Mouse (Mus musculus) layer of hippocampus, adult 18-20 months (tissue): ENCODE results near the gene Man1c1. TPM values are rescaled to one million over a fixed set of nuclear protein-coding genes. Genes with fewer than 3 reads are reported as not detected.

Experiments used
- DNase-seq, 2 experiments: peaks; one replicate each; pipeline ENCODE4 v3.0.0; 2022; ENCODE audit warnings: low spot score in 2 of 2
- total RNA-seq, 2 experiments: library from RNA; stranded (reverse); gene quantifications; 2 replicates each; pipeline ENCODE4 v1.2.3; 2021

The Man1c1 gene
- total RNA-seq, 2 experiments from 2014 or later: 24.1 to 26.7 TPM

DNA sequence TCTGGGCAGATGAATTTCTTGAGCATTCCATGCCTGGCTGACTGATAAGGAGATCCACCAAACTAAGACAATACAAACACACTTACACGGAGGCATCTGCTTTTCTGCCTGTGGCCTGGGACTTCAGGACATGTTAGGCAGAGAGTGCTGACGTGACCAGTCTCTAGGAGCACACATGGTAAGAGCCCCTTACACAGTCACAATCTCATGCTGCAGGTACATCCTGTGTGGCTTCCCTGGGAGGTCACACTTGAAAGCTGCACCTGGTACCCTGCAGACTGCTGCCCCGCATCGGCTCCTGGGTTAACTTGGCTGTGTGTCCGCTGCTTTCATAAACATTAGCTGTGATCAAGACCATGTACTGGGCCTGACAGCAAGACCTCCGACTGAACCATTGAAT lies 59.7 kb downstream of the Man1c1 start:
- no peak for DNase-seq

- DNase-seq: no peak
These were observed 62.2 kb downstream of the Man1c1 start for GRCm38 (mm10) chr4:134641711-134642516.

DNA sequence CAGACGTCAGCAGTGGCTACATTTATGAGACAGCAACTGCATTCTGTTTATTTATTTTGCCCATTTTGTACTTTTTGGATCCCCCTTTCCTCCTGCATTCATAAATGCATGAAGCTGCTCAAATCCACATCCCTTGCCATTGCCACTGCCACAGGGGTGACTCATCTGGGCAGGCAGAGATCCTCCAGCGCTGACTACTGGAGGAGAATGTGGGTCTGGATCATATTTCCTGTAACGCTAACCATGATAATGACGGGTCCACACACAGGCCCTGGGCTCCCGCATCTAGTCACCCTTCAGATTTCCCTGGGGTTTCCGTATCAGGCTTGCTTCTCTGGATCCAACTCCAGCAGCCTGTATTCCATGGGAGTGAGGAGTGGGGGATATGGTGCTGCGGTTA lies 64.8 kb downstream of the Man1c1 start:
- DNase-seq: no peak

DNA sequence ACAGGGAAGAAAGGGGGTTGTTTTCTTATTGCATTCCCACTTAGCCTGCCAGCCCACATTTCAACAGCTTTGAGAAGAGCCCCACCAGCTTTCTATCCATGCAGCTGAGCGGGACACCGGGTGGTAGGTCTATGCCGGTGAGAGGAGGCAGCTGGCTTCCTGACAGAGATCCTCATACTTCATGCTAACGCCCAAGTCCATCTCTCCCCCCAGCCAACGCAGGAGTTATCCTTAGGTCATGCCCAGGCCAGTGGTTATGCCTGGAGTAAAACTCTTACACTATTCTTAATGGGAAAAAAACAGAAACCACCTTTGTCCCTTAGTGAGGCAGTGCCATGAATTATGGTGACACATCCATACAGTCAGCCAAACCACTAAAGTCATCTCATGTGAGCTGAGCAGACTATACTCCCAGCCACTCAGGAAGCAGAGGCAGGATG lies 66.0 kb downstream of the Man1c1 start:
- no peak for DNase-seq

DNA sequence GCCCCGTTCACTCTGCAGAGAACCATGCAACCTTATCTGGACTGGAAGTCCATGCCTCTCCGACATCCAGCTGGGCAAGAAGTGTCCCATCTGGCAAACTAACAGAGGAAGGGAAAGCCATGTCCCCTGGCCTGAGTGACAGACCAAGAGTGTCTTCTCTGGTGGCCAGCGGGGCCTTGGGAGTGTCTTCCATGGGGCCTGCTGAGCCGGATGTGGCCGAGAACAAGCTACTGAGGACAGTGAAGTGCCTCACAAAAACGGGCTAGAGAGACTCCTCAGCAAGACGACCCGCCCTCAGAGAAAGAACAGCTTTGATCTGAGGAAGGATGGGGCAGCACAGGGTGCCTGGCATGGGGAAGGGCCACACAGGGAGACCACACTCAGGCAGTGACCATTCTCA lies 67.7 kb downstream of the Man1c1 start:
- DNase-seq: no peak

DNA sequence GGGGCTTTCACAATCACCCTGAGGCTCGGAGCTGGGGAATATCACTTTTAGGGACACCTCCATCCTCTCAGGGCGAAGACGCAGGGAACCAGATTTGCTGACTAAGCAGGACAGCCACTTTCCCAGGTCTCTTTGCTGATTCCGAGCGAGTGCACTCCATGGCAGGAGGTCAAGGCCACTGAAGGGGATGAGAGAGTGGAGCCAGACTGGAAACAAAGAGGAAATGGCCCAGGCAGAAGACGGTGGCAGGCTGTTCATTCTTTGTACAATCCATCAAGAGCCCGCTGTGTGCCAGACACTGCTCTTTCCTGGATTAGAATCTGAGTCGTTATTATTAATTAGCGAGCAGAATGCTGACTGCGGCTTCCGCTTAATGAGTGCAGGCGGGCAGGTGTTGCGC lies 70.1 kb downstream of the Man1c1 start:
- DNase-seq: no peak

GRCm38 (mm10) chr4:134632131-134632711 lies 71.9 kb downstream of the Man1c1 start:
- peak in 1 of 2 experiments; percentile 51 for DNase-seq

- DNase-seq: peak; percentile 74 to 80
These were observed 72.5 kb downstream of the Man1c1 start for GRCm38 (mm10) chr4:134631471-134632130.

GRCm38 (mm10) chr4:134628575-134629384 lies 75.3 kb downstream of the Man1c1 start:
- no peak for DNase-seq

DNA sequence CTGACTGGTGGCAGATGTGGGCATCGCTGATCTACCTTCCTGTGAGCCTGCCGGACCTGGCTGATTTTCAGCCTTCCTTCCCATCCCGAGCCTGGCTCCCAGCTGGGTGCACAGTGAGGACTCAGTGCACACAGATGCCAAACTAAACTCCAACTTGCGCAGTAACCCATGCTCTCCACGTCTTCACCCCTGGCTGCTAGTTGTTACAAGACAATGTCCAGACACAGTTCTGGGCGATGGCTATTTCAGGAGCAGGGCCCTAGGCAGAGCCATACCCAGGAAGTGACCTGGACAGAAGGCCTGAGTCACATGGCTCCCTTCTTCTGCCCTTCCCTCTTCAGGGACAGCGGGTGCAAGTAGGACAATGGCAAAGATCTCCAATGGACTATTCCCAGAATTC lies 76.0 kb downstream of the Man1c1 start:
- no peak for DNase-seq

GRCm38 (mm10) chr4:134626883-134627282 lies 77.2 kb downstream of the Man1c1 start:
- no peak for DNase-seq

- DNase-seq: no peak
These were observed 77.7 kb downstream of the Man1c1 start for GRCm38 (mm10) chr4:134626350-134626749.

- peak in 1 of 2 experiments; percentile 64 for DNase-seq
These were observed 79.8 kb downstream of the Man1c1 start for GRCm38 (mm10) chr4:134624109-134624862.

GRCm38 (mm10) chr4:134621695-134622094 lies 82.4 kb downstream of the Man1c1 start:
- DNase-seq: no peak

- no peak for DNase-seq
These were observed 83.8 kb downstream of the Man1c1 start for GRCm38 (mm10) chr4:134620246-134620645.

DNA sequence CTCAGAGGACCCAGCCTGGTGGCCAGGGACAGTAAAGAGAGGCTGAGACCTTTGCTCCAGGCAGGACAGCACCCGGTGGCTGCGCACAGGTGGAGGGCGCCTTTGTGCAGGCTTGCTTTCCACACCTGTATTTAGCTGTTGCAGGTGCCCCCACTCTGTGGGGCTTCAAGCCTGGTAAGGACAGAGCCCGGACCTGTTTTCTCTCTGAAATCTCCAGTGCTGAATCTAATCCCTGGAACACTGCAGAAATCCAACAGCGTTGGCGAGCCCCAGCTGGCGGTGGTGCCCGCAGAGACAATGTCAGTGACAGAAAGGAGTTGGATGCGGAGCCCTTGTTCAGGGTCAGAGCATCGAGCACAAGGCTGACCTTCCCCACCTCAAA lies 84.6 kb downstream of the Man1c1 start:
- DNase-seq: no peak

DNA sequence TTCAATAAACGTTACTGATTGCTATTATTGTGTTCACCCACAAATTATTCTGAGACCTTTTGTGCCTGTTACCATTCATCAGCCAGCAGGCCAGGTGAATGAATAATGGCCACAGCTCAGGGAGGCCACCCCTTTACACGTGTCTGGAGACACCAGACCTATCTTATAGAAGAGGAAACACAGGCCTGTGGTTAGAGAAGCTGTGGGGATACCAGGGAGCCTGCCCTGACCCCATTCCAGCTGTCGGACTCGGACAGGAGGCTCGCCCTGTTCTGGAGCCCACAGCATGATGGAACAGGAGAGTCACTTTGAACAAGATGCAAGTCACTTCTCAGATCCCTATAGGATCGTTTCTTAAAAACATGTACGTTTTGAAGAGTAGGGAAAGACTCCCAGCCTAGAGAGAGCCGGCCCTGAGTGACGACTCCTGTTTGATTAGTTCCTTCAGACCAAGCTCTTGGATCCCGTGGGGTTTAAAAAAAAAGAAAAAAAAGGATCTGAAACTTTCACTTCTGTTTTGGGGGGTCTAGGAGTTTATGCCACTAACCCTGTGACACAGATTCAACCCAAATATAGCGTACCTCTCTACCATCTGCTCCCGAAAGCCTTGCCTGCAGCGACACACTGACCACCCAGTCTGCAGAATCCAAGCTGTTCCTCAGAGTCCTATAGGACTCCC lies 85.1 kb downstream of the Man1c1 start:
- DNase-seq: no peak

DNA sequence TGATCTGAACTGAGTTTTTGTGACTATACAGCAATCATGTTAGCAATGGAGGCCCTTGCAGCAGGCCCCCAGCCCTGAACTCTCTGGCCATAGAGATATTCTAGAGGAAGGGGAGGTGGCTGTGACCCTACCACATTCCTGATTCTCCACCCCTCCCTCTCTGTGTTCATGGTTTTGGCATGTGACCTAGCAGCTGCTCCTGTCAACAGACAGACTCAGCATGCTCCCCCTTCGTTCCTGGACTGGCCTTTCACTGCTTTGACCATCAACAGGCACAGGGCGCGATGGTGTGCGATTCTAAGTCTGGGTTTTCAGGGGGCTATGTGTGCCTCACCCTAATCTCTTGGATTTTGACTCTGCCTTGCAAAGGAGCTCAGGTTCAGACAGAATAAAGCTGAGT lies 86.3 kb downstream of the Man1c1 start:
- no peak for DNase-seq

DNA sequence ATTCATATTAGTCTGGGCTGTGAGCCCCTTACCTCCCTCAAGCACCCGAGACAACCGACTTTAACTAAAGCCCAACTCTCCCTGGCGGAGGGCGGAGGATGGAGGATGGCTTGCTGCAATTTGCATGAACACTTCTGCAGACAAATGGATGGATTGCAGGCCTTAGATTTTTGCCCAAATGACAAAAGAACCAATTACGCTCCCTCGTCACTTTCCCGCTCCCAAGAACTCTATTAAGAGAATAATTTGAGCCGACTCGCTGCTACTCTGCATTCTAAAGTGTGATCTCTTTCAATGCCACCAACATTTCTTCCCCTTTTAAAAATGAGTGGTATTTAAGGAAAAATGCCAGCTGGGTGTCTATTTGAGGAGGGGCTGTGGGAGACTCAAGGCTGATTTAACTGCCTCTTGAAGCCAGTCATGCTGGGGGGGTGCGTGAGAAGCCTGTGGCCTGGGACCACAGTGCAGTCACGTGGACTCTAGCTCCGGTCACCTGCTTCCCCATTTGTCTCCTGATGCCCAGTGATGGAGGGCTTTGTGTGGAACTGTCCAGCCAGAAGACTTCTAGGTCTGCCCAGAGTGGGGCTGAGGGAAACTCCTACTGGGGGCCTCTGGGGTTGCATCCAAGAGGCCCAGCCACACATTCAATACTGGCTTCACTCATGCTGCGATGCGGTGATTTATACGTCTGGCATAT lies 88.0 kb downstream of the Man1c1 start:
- no peak for DNase-seq
